Mouse (Mus musculus) bone marrow, adult 2 months (tissue): ENCODE data around the gene Fbxl5.

ENCODE experiments used
- CTCF ChIP-seq: fragments of 200-500 bp; IDR thresholded peaks from 2 replicates; pipeline ENCODE4 v1.5.1; 2011; ENCODE audit warnings: low read length, control low read depth; ENCODE audit not compliant: control insufficient read depth, insufficient read depth
- POLR2A ChIP-seq: fragments of 200-500 bp; IDR thresholded peaks from 2 replicates; pipeline ENCODE4 v1.6.1; 2011; ENCODE audit warnings: low read depth, mild to moderate bottlenecking, control low read depth, low read length, borderline replicate concordance; ENCODE audit not compliant: control insufficient read depth

DNA sequence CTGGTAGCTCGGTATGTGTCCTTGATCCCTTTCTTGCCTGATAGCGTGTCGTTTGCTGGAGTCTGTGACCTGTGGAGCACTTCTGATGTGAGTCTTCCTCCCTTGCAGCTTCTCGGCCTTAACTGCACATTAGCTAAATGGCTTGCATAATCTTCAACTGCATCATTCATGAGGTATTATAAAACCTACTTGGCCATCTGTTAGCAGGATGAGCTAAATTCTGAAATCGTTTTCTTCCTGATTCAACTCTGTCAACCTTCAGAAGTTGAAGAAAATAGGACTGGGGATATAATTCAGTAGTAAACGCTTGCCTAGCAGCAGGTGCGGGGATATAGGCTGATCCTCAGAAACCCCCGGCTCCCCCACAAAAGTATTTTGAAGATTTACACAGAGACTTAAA lies 89.1 kb downstream of the Fbxl5 start:
- TF ChIP-seq CTCF (no peak), POLR2A (no peak)
